Mouse (Mus musculus) heart, postnatal 0 days (tissue): ENCODE measurements at regions not wholly inside any gene's neighbourhood (a gene's known extent, or its start where the extent isn't known, plus 50 kb on each side); places are given as distances from the start of the nearest gene placed in this dataset.

Source experiments
- CTCF ChIP-seq: IDR thresholded peaks from 2 replicates; pipeline ENCODE4 v1.5.1; 2016; ENCODE audit warnings: antibody characterized with exemption, control low read depth, low read depth
- EP300 ChIP-seq: IDR thresholded peaks from 2 replicates; pipeline ENCODE4 v1.6.1; 2016; ENCODE audit warnings: antibody characterized with exemption, low read depth

- TF ChIP-seq CTCF: no peak
- no peak for TF ChIP-seq EP300
Measured at GRCm38 (mm10) chr8:26447886-26448640, 328.7 kb downstream of the Gm45692 start.
